Mouse (Mus musculus): ENCODE measurements around the gene Lrrc75a. TPM values are rescaled to one million over a fixed set of nuclear protein-coding genes. Genes with fewer than 3 reads are reported as not detected.

Gene Lrrc75a
- polyA plus RNA-seq, 1 experiment = 109 TPM

DNA sequence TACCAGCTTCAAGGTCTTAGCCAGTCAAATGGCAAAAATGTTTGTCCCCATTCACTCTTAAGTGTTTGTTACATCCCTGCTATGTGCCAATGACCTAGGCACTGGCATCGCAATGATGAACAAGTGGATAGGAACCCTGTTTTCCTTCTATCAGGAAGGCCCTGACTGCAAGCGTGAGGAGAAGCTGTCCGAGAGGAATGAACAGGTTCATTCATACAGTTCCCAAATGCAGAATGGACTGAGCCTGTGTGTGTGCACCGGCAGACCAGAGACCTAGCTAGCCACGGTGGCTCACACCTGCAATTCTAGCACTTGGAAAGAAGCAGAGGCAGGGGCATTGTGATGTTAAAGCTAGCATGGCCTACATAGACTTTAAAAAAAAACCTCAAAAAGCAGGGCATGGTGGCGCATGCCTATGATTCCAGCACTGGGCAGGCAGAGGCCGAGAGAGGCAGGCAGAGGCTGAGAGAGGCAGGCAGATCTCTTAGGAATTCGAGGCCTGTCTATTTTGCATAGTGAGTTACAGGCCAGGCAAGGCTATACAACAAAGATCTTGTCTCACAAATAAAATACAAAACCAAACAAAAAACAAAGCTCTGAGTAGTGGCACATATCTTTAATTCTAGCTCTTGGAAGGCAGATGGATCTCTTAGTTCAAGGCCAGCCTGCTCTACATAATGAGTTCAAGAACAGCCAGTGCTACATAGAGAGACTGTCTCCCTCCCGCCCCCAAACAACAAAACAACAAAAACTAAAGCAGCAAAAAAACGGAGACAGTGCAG lies 41.0 kb downstream of the Lrrc75a start:
- Histone ChIP-seq H3K4me1 (ENCODE audit: control insufficient read depth, insufficient read depth, insufficient read length, low read length) (no peaks in the 10 kb centered on the region), H3K4me3 (ENCODE audit: low read depth, low read length) (no peak overlapping the region), H3K27me3 (ENCODE audit: control insufficient read depth, insufficient read depth, low read length) (no peaks in the 10 kb centered on the region), H3K36me3 (ENCODE audit: control insufficient read depth, insufficient read depth, low read length) (peaks cover 50% of the 10 kb centered on the region), H3K27ac (ENCODE audit: insufficient read depth, low read depth, low read length) (no peak overlapping the region)
- WGBS = 75% methylated on average over 10 of the region's 10 CpGs
- TF ChIP-seq POLR2A (IDR thresholded peaks at IDR 0.05; ENCODE audit: low read depth, low read length) (no peak), CTCF (IDR thresholded peaks at IDR 0.05; ENCODE audit: extremely low read depth, insufficient read length, insufficient replicate concordance, low read depth, low read length) (no peak)

DNA sequence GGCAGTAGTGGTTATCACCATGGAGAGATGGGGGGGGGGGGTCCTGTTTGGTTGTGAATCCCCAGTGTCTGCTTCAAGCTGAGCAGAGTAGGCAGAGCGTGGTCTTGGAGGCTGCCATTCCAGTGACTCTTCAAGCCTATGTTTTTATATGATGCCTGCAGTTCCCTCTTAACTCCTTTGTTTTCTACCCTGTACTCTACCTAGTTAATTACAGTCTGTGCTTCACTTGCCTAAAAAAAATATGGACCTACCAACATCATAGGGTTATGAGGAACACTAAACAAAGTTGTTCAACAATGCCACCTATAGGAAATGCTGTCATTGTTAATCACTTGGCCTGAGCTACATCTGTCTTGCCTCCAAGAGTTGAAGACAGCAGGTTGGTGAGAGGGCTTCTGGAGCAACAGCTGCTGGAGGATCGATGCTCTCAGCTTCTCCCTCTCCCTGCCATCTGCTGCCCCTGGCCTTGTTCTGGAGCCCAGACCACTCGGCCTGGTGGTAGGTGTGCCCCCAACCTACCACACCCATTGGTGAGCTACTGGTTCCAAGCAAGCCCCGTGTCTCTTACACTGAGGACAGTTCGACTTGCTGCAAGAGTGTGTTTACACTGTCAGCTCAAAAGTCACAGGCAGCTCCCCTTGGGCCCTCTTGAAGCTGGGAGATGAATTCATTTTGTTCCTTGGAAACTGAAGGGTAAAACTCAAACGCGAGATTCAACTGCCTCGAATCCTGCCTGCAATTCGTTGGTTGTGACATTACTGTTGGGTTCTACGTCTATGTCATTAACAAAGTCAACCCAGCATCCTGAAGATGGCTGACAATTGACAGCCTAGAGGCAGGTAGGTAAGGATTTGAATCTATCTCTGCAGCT lies 41.8 kb downstream of the Lrrc75a start:
- Histone ChIP-seq H3K27me3 (ENCODE audit: control insufficient read depth, insufficient read depth, low read length) (no peaks in the 10 kb centered on the region), H3K4me3 (ENCODE audit: low read depth, low read length) (no peak overlapping the region), H3K36me3 (ENCODE audit: control insufficient read depth, insufficient read depth, low read length) (peaks cover 48% of the 10 kb centered on the region), H3K27ac (ENCODE audit: insufficient read depth, low read depth, low read length) (no peak overlapping the region), H3K4me1 (ENCODE audit: control insufficient read depth, insufficient read depth, insufficient read length, low read length) (peaks cover 4% of the 10 kb centered on the region; the same call in 1 of the 2 replicates)
- 51% methylated on average over 10 of the region's 10 CpGs for WGBS
- TF ChIP-seq POLR2A (IDR thresholded peaks at IDR 0.05; ENCODE audit: low read depth, low read length) = no peak
- TF ChIP-seq CTCF (IDR thresholded peaks at IDR 0.05; ENCODE audit: extremely low read depth, insufficient read length, insufficient replicate concordance, low read depth, low read length) = no peak

DNA sequence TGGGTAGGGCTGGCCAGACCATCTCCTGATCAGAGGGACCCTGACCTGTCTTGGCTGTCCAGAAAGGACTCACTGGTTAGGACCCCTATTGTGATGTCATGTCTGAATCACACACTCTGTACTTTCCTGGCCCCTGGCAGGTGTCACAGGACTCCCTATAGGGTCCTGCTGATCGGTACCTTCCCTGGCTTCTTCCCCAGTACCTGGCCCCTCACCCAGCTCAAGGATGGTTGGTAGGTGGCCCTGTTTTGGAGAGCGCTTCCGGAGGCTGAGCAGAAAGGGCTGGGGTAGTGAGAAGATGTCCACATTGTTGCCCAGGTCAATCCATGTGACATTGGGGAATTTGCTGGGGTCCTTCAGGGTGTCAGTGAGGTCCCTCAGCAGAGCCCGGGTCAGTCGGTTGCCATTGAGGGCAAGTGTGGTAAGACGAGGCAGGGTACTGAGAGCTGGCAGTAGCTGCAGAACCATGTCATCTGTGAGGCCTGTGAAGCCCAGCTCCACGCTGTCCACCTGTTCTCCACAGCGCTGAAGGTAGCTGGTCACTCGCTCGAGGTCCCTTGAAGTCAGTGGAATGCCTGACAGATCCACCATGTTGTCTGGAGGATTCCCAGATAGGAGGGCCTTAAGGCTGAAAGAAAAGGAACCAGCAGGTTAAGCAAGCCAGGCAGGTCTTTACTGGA lies 42.6 kb downstream of the Lrrc75a start:
- Histone ChIP-seq H3K27ac (ENCODE audit: insufficient read depth, low read depth, low read length) (no peak overlapping the region), H3K36me3 (ENCODE audit: control insufficient read depth, insufficient read depth, low read length) (peaks cover 48% of the 10 kb centered on the region), H3K4me3 (ENCODE audit: low read depth, low read length) (no peak overlapping the region), H3K4me1 (ENCODE audit: control insufficient read depth, insufficient read depth, insufficient read length, low read length) (peaks cover 4% of the 10 kb centered on the region; the same call in 1 of the 2 replicates), H3K27me3 (ENCODE audit: control insufficient read depth, insufficient read depth, low read length) (no peaks in the 10 kb centered on the region)
- TF ChIP-seq POLR2A (IDR thresholded peaks at IDR 0.05; ENCODE audit: low read depth, low read length) (no peak), CTCF (IDR thresholded peaks at IDR 0.05; ENCODE audit: extremely low read depth, insufficient read length, insufficient replicate concordance, low read depth, low read length) (no peak)
- WGBS = 63% methylated on average over 10 of the region's 10 CpGs

DNA sequence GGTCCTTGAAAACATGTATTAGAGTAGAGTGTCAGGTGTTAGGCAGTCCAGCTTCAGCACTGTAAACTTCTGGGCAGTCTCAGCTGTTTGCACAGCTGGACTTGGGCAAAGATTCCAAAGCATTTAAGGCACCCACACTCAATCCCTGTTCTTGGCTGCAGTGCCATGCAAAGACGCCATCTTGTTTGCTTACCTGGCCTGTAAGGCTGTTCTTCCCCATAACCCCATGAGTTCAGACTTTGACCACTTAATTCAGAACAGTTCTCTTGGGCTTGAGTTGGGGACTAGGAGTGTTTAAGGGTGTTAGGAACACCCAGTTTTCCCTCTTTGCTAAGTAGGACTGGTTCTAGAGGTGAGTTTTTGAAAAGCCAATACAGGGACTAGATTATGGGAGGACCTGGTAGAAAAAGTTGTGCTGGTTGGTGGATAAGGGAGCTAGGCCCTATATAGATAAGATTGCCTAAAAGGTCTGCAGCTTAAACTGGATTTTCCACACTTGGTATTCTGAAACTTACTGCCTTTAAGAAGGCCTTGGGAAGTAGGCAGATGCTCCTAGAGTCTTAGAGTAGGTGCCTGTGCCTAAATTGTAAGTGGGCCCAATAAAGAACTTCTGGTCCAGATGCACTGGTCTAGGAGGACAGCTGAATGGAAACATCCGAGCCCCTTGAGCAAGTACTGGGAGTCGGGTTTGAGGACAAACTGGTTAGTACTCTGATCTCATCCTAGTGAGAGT lies 43.3 kb downstream of the Lrrc75a start:
- Histone ChIP-seq H3K4me3 (ENCODE audit: low read depth, low read length) (no peak overlapping the region), H3K4me1 (ENCODE audit: control insufficient read depth, insufficient read depth, insufficient read length, low read length) (peaks cover 4% of the 10 kb centered on the region; the same call in 1 of the 2 replicates), H3K27me3 (ENCODE audit: control insufficient read depth, insufficient read depth, low read length) (no peaks in the 10 kb centered on the region), H3K36me3 (ENCODE audit: control insufficient read depth, insufficient read depth, low read length) (peaks cover 48% of the 10 kb centered on the region), H3K27ac (ENCODE audit: insufficient read depth, low read depth, low read length) (no peak overlapping the region)
- no peak for TF ChIP-seq CTCF (IDR thresholded peaks at IDR 0.05; ENCODE audit: extremely low read depth, insufficient read length, insufficient replicate concordance, low read depth, low read length)
- no peak for TF ChIP-seq POLR2A (IDR thresholded peaks at IDR 0.05; ENCODE audit: low read depth, low read length)
- WGBS = 35% methylated on average over 3 of the region's 3 CpGs

DNA sequence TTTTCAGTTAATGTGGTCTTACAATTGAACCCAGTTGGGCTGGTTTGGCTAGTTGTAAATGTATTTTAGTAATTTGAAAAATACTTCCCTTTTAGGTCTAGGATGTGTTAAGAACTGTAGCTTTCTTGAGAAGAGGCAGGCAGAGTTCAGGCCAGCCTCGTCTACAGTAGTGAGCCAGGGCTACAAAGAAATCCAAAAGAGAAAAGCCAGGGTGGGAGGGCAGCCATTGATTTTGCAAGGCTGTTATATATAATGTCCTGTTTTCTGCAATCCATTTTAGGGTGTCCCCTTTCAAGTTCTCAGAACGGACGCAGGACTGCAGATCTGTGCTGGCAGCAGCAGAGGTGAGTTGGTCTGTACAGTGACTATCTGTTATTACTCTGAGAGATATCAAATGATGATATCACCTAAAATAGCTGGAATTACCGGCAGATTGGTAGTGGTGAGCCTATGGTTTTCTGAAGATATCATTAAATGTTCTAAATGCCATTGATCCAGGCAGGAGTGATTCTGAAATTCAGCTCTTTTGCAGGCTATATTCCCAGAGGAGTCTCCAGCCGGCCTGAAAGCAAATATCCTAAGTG lies 44.1 kb downstream of the Lrrc75a start:
- Histone ChIP-seq H3K4me3 (ENCODE audit: low read depth, low read length) (peak overlapping the region; percentile 11; the same call in 1 of the 2 replicates), H3K27me3 (ENCODE audit: control insufficient read depth, insufficient read depth, low read length) (no peaks in the 10 kb centered on the region), H3K4me1 (ENCODE audit: control insufficient read depth, insufficient read depth, insufficient read length, low read length) (peaks cover 7% of the 10 kb centered on the region; the same call in 1 of the 2 replicates), H3K36me3 (ENCODE audit: control insufficient read depth, insufficient read depth, low read length) (peaks cover 48% of the 10 kb centered on the region), H3K27ac (ENCODE audit: insufficient read depth, low read depth, low read length) (no peak overlapping the region)
- TF ChIP-seq POLR2A (IDR thresholded peaks at IDR 0.05; ENCODE audit: low read depth, low read length) (no peak), CTCF (IDR thresholded peaks at IDR 0.05; ENCODE audit: extremely low read depth, insufficient read length, insufficient replicate concordance, low read depth, low read length) (no peak)
- WGBS = 14% methylated on average over 5 of the region's 5 CpGs

Data from small intestine, adult 2 months (tissue).